Mouse (Mus musculus) intestine, postnatal 0 days (tissue): ENCODE measurements around the gene Mepce. TPM values are rescaled to one million over a fixed set of nuclear protein-coding genes. Genes with fewer than 3 reads are reported as not detected.
A peak's percentile ranks its signal among the peaks of the same experiment; 100 is the strongest.

Experiments used
- ATAC-seq: fragments of 200-750 bp; cut with Nextera tagmentation; 2 replicates; pipeline ENCODE4 v1.8.0; 2017; ENCODE audit warnings: mild to moderate bottlenecking, moderate TSS enrichment, moderate library complexity
- H3K27ac ChIP-seq: fragments of 300-500 bp; sonication (generic); 2 replicates; pipeline ENCODE4 v1.5.1; 2014; ENCODE audit warnings: mild to moderate bottlenecking, low read depth, low read length, moderate library complexity
- H3K27me3 ChIP-seq: fragments of 300-500 bp; sonication (generic); replicated peaks from 2 replicates; pipeline ENCODE4 v1.6.1; 2014; ENCODE audit warnings: low read length, mixed read lengths; ENCODE audit not compliant: control insufficient read depth, insufficient read depth
- H3K36me3 ChIP-seq: fragments of 300-500 bp; sonication (generic); 2 replicates; pipeline ENCODE4 v1.6.1; 2014; ENCODE audit warnings: mild to moderate bottlenecking, moderate library complexity; ENCODE audit not compliant: control insufficient read depth, insufficient read depth
- H3K4me1 ChIP-seq: fragments of 300-500 bp; sonication (generic); replicated peaks from 2 replicates; pipeline ENCODE4 v1.6.1; 2014; ENCODE audit warnings: antibody characterized with exemption, low read length, mixed read lengths; ENCODE audit not compliant: control insufficient read depth, insufficient read depth
- H3K4me2 ChIP-seq: fragments of 300-500 bp; sonication (generic); replicated peaks from 2 replicates; pipeline ENCODE4 v1.6.1; 2014; ENCODE audit warnings: low read depth, mild to moderate bottlenecking, moderate library complexity
- H3K4me3 ChIP-seq: fragments of 300-500 bp; sonication (generic); 2 replicates; pipeline ENCODE4 v1.5.1; 2014; ENCODE audit warnings: low read depth, low read length
- H3K9ac ChIP-seq: fragments of 300-500 bp; sonication (generic); 2 replicates; pipeline ENCODE4 v1.6.1; 2014; ENCODE audit warnings: mild to moderate bottlenecking, low read depth, low read length
- H3K9me3 ChIP-seq: fragments of 300-500 bp; sonication (generic); 2 replicates; pipeline ENCODE4 v1.6.1; 2016; ENCODE audit warnings: mixed run types; ENCODE audit not compliant: control insufficient read depth
- CTCF ChIP-seq: sonication (generic); IDR thresholded peaks from 2 replicates; pipeline ENCODE4 v1.5.1; 2016; ENCODE audit warnings: low read depth, mild to moderate bottlenecking, control low read depth, antibody characterized with exemption, moderate library complexity
- WGBS: fragments of 180-500 bp; shearing (Covaris S2); extraction: QIAGEN DNeasy Blood & Tissue Kit; methylation state at CpG from one replicate; pipeline ENCODE4 v1.1.7; 2014; 5-methylcytosine and 5-hydroxymethylcytosine counted together
- polyA plus RNA-seq: library from polyadenylated mRNA; unstranded; fragments of >200 nt; fragmentation: Nextera tagmentation; extraction: Ambion mirVana; gene quantifications from 2 replicates; pipeline ENCODE4 v1.2.1, GENCODE M21; 2015

The Mepce gene
- polyA plus RNA-seq, 1 experiment from 2014 or later, result 10.8 TPM

- no peak overlapping the region; the same call in 1 of the 2 replicates for H3K4me2 ChIP-seq
- peaks cover 4% of the 10 kb centered on the region for H3K4me1 ChIP-seq
- ATAC-seq, result no peak
- 40% methylated on average over 7 of the region's 7 CpGs for WGBS
- H3K9me3 ChIP-seq, result no peaks in the 10 kb centered on the region
- H3K4me3 ChIP-seq, result no peak overlapping the region
- no peak overlapping the region for H3K9ac ChIP-seq
- peaks cover 18% of the 10 kb centered on the region; the same call in 1 of the 2 replicates for H3K36me3 ChIP-seq
- H3K27ac ChIP-seq, result no peak overlapping the region
- TF ChIP-seq CTCF, result no peak
- H3K27me3 ChIP-seq, result no peaks in the 10 kb centered on the region
Observed at GRCm38 (mm10) chr5:137777267-137777845, 10.1 kb downstream of the Mepce start.

GRCm38 (mm10) chr5:137776408-137776918, 11.0 kb downstream of the Mepce start:
- WGBS, result 9% methylated on average over 5 of the region's 5 CpGs
- H3K4me2 ChIP-seq, result no peak overlapping the region; the same call in 1 of the 2 replicates
- H3K9ac ChIP-seq, result no peak overlapping the region
- peaks cover 9% of the 10 kb centered on the region; the same call in 1 of the 2 replicates for H3K36me3 ChIP-seq
- no peak overlapping the region for H3K4me3 ChIP-seq
- ATAC-seq, result peak; percentile 39; the same call in 1 of the 2 replicates
- no peak overlapping the region; the same call in 1 of the 2 replicates for H3K27ac ChIP-seq
- TF ChIP-seq CTCF, result no peak; the same call in 1 of the 2 replicates
- peaks cover 4% of the 10 kb centered on the region for H3K4me1 ChIP-seq
- no peaks in the 10 kb centered on the region for H3K9me3 ChIP-seq
- no peaks in the 10 kb centered on the region for H3K27me3 ChIP-seq

GRCm38 (mm10) chr5:137775587-137776290, 11.7 kb downstream of the Mepce start:
- Histone ChIP-seq H3K36me3 (0 out of 2 replicates have a peak, but pooled peaks cover 3% of the 10 kb centered on the region), H3K9ac (no peak overlapping the region), H3K27me3 (no peaks in the 10 kb centered on the region), H3K27ac (no peak overlapping the region; the same call in 1 of the 2 replicates), H3K4me2 (no peak overlapping the region), H3K9me3 (no peaks in the 10 kb centered on the region), H3K4me1 (peaks cover 4% of the 10 kb centered on the region), H3K4me3 (no peak overlapping the region)
- WGBS, result 90% methylated on average over 2 of the region's 2 CpGs
- TF ChIP-seq CTCF, result no peak
- ATAC-seq, result no peak

GRCm38 (mm10) chr5:137772755-137773154, 14.7 kb downstream of the Mepce start:
- peaks cover 4% of the 10 kb centered on the region; the same call in 1 of the 2 replicates for H3K4me1 ChIP-seq
- H3K36me3 ChIP-seq, result no peaks in the 10 kb centered on the region
- no peak overlapping the region for H3K4me2 ChIP-seq
- no peaks in the 10 kb centered on the region for H3K27me3 ChIP-seq
- no peak overlapping the region for H3K27ac ChIP-seq
- TF ChIP-seq CTCF, result no peak
- no peak for ATAC-seq
- H3K9me3 ChIP-seq, result no peaks in the 10 kb centered on the region
- no peak overlapping the region for H3K9ac ChIP-seq
- H3K4me3 ChIP-seq, result no peak overlapping the region

- Histone ChIP-seq H3K9me3 (no peaks in the 10 kb centered on the region), H3K27me3 (no peaks in the 10 kb centered on the region), H3K27ac (no peak overlapping the region), H3K4me2 (no peak overlapping the region), H3K9ac (no peak overlapping the region), H3K4me1 (no peaks in the 10 kb centered on the region), H3K4me3 (no peak overlapping the region), H3K36me3 (no peaks in the 10 kb centered on the region)
- ATAC-seq, result peak; percentile 59; the same call in 1 of the 2 replicates
- 41% methylated on average over 2 of the region's 2 CpGs for WGBS
- peak; percentile 95 for TF ChIP-seq CTCF
Observed at GRCm38 (mm10) chr5:137770709-137771108, 16.7 kb downstream of the Mepce start.

GRCm38 (mm10) chr5:137768475-137768874, 19.0 kb downstream of the Mepce start:
- 69% methylated on average over 1 of the region's 1 CpGs for WGBS
- H3K27me3 ChIP-seq, result no peaks in the 10 kb centered on the region
- no peak overlapping the region for H3K4me3 ChIP-seq

More at GRCm38 (mm10) chr5:137768475-137768874, 19.0 kb downstream of the Mepce start:
- Histone ChIP-seq H3K9ac (no peak overlapping the region), H3K9me3 (no peaks in the 10 kb centered on the region), H3K4me1 (no peaks in the 10 kb centered on the region), H3K4me2 (no peak overlapping the region), H3K36me3 (no peaks in the 10 kb centered on the region), H3K27ac (no peak overlapping the region)
- no peak for TF ChIP-seq CTCF
- no peak for ATAC-seq
